Mouse (Mus musculus): ENCODE data around the gene Ccl28. TPM values are rescaled to one million over a fixed set of nuclear protein-coding genes. Genes with fewer than 3 reads are reported as not detected.
A peak's percentile ranks its signal among the peaks of the same experiment; 100 is the strongest.
"Not testable (repeated sequence)": the region's sequence is repeated elsewhere in the genome, so short reads cannot be mapped to it uniquely, and the experiment has no call there.

Ccl28 gene
- polyA plus RNA-seq, 1 experiment from 2014 or later: not detected

DNA sequence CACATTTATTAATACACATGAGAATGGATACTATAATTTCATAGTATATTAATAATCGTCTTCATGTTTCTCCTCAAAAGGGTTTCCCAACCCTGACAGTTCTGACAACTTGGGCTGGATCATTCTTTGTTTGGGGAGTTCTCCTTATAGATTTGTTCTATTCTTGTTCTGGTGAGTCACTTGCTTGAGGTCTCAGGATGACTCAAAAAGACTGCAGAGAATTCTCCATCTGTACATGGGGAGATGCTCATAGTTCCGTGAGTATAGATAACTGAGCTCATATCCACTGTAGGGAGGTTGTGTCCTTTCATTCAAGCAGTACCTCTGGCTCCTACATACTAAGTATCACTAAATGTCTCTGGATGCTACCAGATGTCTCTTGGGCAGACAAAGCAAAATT is 31.1 kb downstream of the Ccl28 start:
- WGBS: 87% methylated on average over 2 of the region's 2 CpGs

DNA sequence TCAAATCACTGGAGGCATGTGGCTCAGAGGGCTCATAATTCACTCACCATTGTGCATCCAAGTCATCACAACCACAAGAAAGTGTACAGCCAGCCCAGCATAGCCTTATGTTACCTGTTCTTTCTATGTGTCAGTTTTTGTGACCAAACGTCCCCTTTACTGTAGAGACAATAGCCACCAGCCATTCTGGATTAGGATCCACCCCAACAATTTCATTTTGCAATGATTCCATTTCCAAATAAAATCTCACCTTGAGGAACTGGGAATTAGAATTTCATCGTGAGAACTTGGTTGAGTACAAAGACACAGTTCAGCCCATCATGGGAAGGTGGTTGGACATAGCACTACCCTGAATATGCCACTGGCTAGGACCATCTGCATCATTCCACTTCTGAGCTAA is 32.6 kb downstream of the Ccl28 start:
- H3K9ac ChIP-seq: no peak overlapping the region
- H3K4me3 ChIP-seq: no peak overlapping the region
- H3K27me3 ChIP-seq: no peaks in the 10 kb centered on the region
- H3K36me3 ChIP-seq: no peaks in the 10 kb centered on the region
- no peaks in the 10 kb centered on the region for H3K9me3 ChIP-seq
- no peak for ATAC-seq (ENCODE audit: insufficient number of reproducible peaks, low FRiP score, low TSS enrichment, low read depth)
- no peak overlapping the region for H3K27ac ChIP-seq
- no peak overlapping the region for H3K4me2 ChIP-seq
- WGBS: 78% methylated on average over 2 of the region's 2 CpGs
- H3K4me1 ChIP-seq: no peaks in the 10 kb centered on the region

More for the DNA sequence above, 31.1 kb downstream of the Ccl28 start:
- no peak for ATAC-seq (ENCODE audit: insufficient number of reproducible peaks, low FRiP score, low TSS enrichment, low read depth)
- H3K27me3 ChIP-seq: no peaks in the 10 kb centered on the region
- H3K9me3 ChIP-seq: no peaks in the 10 kb centered on the region
- no peaks in the 10 kb centered on the region for H3K36me3 ChIP-seq
- no peak overlapping the region for H3K4me2 ChIP-seq
- no peak overlapping the region for H3K4me3 ChIP-seq
- H3K4me1 ChIP-seq: no peaks in the 10 kb centered on the region
- H3K27ac ChIP-seq: no peak overlapping the region
- H3K9ac ChIP-seq: no peak overlapping the region

- Histone ChIP-seq H3K4me2 (no peak overlapping the region), H3K9me3 (no peaks in the 10 kb centered on the region), H3K4me3 (no peak overlapping the region), H3K27ac (no peak overlapping the region), H3K9ac (no peak overlapping the region), H3K36me3 (no peaks in the 10 kb centered on the region), H3K4me1 (no peaks in the 10 kb centered on the region), H3K27me3 (no peaks in the 10 kb centered on the region)
- no peak for ATAC-seq (ENCODE audit: insufficient number of reproducible peaks, low FRiP score, low TSS enrichment, low read depth)
- WGBS: 53% methylated on average over 6 of the region's 6 CpGs
Observed at GRCm38 (mm10) chr13:119656846-119657416, 33.3 kb downstream of the Ccl28 start.

GRCm38 (mm10) chr13:119661420-119661819 is 37.8 kb downstream of the Ccl28 start:
- H3K27ac ChIP-seq; H3K36me3 ChIP-seq; H3K27me3 ChIP-seq; H3K4me1 ChIP-seq; ATAC-seq (ENCODE audit: insufficient number of reproducible peaks, low FRiP score, low TSS enrichment, low read depth); H3K4me3 ChIP-seq; H3K4me2 ChIP-seq; H3K9ac ChIP-seq; H3K9me3 ChIP-seq: not testable (repeated sequence)
- 76% methylated on average over 7 of the region's 9 CpGs for WGBS

GRCm38 (mm10) chr13:119678794-119679193 is 55.2 kb downstream of the Ccl28 start:
- no peak for ATAC-seq (ENCODE audit: insufficient number of reproducible peaks, low FRiP score, low TSS enrichment, low read depth)
- H3K27ac ChIP-seq: no peak overlapping the region

GRCm38 (mm10) chr13:119679721-119680120 is 56.1 kb downstream of the Ccl28 start:
- H3K4me1 ChIP-seq: no peaks in the 10 kb centered on the region
- H3K4me2 ChIP-seq: no peak overlapping the region
- WGBS: 54% methylated on average over 2 of the region's 2 CpGs
- no peaks in the 10 kb centered on the region for H3K36me3 ChIP-seq
- H3K27me3 ChIP-seq: no peaks in the 10 kb centered on the region
- H3K27ac ChIP-seq: no peak overlapping the region
- no peak for ATAC-seq (ENCODE audit: insufficient number of reproducible peaks, low FRiP score, low TSS enrichment, low read depth)
- no peaks in the 10 kb centered on the region for H3K9me3 ChIP-seq
- no peak overlapping the region for H3K9ac ChIP-seq
- no peak overlapping the region for H3K4me3 ChIP-seq

More at GRCm38 (mm10) chr13:119678794-119679193, 55.2 kb downstream of the Ccl28 start:
- no peaks in the 10 kb centered on the region for H3K36me3 ChIP-seq
- no peaks in the 10 kb centered on the region for H3K27me3 ChIP-seq
- H3K4me3 ChIP-seq: no peak overlapping the region
- WGBS: 29% methylated on average over 8 of the region's 8 CpGs
- no peaks in the 10 kb centered on the region for H3K9me3 ChIP-seq
- no peaks in the 10 kb centered on the region for H3K4me1 ChIP-seq
- H3K9ac ChIP-seq: no peak overlapping the region
- H3K4me2 ChIP-seq: no peak overlapping the region

GRCm38 (mm10) chr13:119681161-119681560 is 57.5 kb downstream of the Ccl28 start:
- H3K27me3 ChIP-seq: no peaks in the 10 kb centered on the region
- ATAC-seq (ENCODE audit: insufficient number of reproducible peaks, low FRiP score, low TSS enrichment, low read depth): no peak
- H3K9ac ChIP-seq: no peak overlapping the region
- H3K9me3 ChIP-seq: no peaks in the 10 kb centered on the region
- no peaks in the 10 kb centered on the region for H3K4me1 ChIP-seq
- WGBS: 69% methylated on average over 3 of the region's 3 CpGs
- no peaks in the 10 kb centered on the region for H3K36me3 ChIP-seq
- H3K27ac ChIP-seq: no peak overlapping the region
- H3K4me3 ChIP-seq: no peak overlapping the region
- no peak overlapping the region for H3K4me2 ChIP-seq

- Histone ChIP-seq H3K9ac (no peak overlapping the region), H3K9me3 (no peaks in the 10 kb centered on the region), H3K36me3 (no peaks in the 10 kb centered on the region), H3K4me3 (no peak overlapping the region), H3K27me3 (no peaks in the 10 kb centered on the region), H3K4me1 (no peaks in the 10 kb centered on the region), H3K27ac (no peak overlapping the region), H3K4me2 (no peak overlapping the region)
- 38% methylated on average over 11 of the region's 11 CpGs for WGBS
- no peak for ATAC-seq (ENCODE audit: insufficient number of reproducible peaks, low FRiP score, low TSS enrichment, low read depth)
Observed at GRCm38 (mm10) chr13:119684416-119685177, 61.0 kb downstream of the Ccl28 start.

GRCm38 (mm10) chr13:119689709-119690038 is 66.1 kb downstream of the Ccl28 start:
- Histone ChIP-seq H3K4me2 (peak overlapping the region; percentile 61), H3K27ac (peak overlapping the region; percentile 47; the same call in 1 of the 2 replicates), H3K27me3 (no peaks in the 10 kb centered on the region), H3K9me3 (no peaks in the 10 kb centered on the region), H3K4me3 (peak overlapping the region; percentile 94), H3K36me3 (no peaks in the 10 kb centered on the region), H3K9ac (no peak overlapping the region), H3K4me1 (peaks cover 17% of the 10 kb centered on the region)
- WGBS: 5% methylated on average over 5 of the region's 5 CpGs
- no peak for ATAC-seq (ENCODE audit: insufficient number of reproducible peaks, low FRiP score, low TSS enrichment, low read depth)

- no peaks in the 10 kb centered on the region for H3K36me3 ChIP-seq
- H3K4me2 ChIP-seq: peak within 1 kb of the TSS; percentile 61
- H3K4me1 ChIP-seq: peaks cover 20% of the 10 kb centered on the region
- peak within 1 kb of the TSS; percentile 91 for H3K9ac ChIP-seq
- peak within 1 kb of the TSS; percentile 94 for H3K4me3 ChIP-seq
- H3K9me3 ChIP-seq: no peaks in the 10 kb centered on the region
- H3K27ac ChIP-seq: peak within 1 kb of the TSS; percentile 98
- H3K27me3 ChIP-seq: no peaks in the 10 kb centered on the region
- peak; percentile 100 for ATAC-seq (ENCODE audit: insufficient number of reproducible peaks, low FRiP score, low TSS enrichment, low read depth)
- under 1% methylated on average over 59 of the region's 59 CpGs for WGBS
Observed at GRCm38 (mm10) chr13:119690039-119690728, 66.6 kb downstream of the Ccl28 start, which contains the start of gene Hmgcs1. Hmgcs1 (plus strand) TSS chr13:119690379.

- Histone ChIP-seq H3K4me2 (peak overlapping the region; percentile 61), H3K9me3 (no peaks in the 10 kb centered on the region), H3K27ac (peak overlapping the region; percentile 98), H3K4me1 (peaks cover 23% of the 10 kb centered on the region), H3K36me3 (0 out of 2 replicates have a peak, but pooled peaks cover 3% of the 10 kb centered on the region), H3K4me3 (peak overlapping the region; percentile 94), H3K9ac (peak overlapping the region; percentile 91), H3K27me3 (no peaks in the 10 kb centered on the region)
- under 1% methylated on average over 7 of the region's 7 CpGs for WGBS
- ATAC-seq (ENCODE audit: insufficient number of reproducible peaks, low FRiP score, low TSS enrichment, low read depth): no peak
Observed at GRCm38 (mm10) chr13:119690876-119691620, 67.4 kb downstream of the Ccl28 start.

All from limb, embryonic 15.5 days (tissue).